Mouse (Mus musculus): ENCODE results near the gene Gm20852. TPM values are rescaled to one million over a fixed set of nuclear protein-coding genes. Genes with fewer than 3 reads are reported as not detected.
"Not testable (repeated sequence)": the region's sequence is repeated elsewhere in the genome, so short reads cannot be mapped to it uniquely, and the experiment has no call there.

Gm20852 gene
- polyA plus RNA-seq (2014; fragmentation: Nextera tagmentation; extraction: Ambion mirVana), result not detected in 2 replicates

DNA sequence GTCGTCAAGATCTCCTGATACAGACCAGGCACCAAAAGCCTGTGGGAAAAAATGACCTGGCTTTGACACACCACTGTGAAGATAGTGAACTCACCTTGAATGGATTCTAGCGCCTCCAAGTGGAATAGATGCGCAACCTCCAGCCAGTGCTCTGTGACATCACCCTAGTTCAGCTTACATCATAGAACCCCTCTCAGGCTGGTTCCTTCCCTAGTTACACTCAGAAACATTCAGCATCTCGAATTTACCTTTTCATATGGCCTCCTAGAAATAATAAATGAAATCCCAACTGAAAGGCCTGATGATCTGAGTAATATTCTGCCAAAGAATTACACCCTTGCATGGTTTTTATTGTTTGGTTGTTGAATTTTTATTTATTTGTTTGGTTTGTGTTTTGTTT is at the start of gene Gm20852:
Gene Gm20852 (minus strand): TSS at position 101 of the 400 bp plus-strand sequence.
- not testable (repeated sequence) for H3K4me2 ChIP-seq; H3K27me3 ChIP-seq (ENCODE audit: insufficient read depth, low read length); ATAC-seq (ENCODE audit: insufficient read depth); H3K4me3 ChIP-seq (ENCODE audit: low read depth, low read length); DNase-seq; H3K36me3 ChIP-seq (ENCODE audit: insufficient read depth); H3K4me1 ChIP-seq (ENCODE audit: insufficient read depth); H3K27ac ChIP-seq (ENCODE audit: low read depth); H3K9me3 ChIP-seq (ENCODE audit: low read depth, low read length); H3K9ac ChIP-seq
- no CpG with 5 or more reads among the region's 4 CpGs for whole genome bisulfite sequencing

All from lung, embryonic 14.5 days (tissue).